Mouse (Mus musculus) olfactory bulb, adult 2 months (tissue): Measurements from ENCODE around the gene Nrg4. TPM values are rescaled to one million over a fixed set of nuclear protein-coding genes. Genes with fewer than 3 reads are reported as not detected.
"Not testable (repeated sequence)": the region's sequence is repeated elsewhere in the genome, so short reads cannot be mapped to it uniquely, and the experiment has no call there.

ENCODE experiments used
- H3K27ac ChIP-seq: fragments of 200-500 bp; 2 replicates; pipeline ENCODE4 v1.5.1; 2012; ENCODE audit warnings: low read depth, low read length; ENCODE audit not compliant: insufficient read depth
- H3K4me1 ChIP-seq: fragments of 200-500 bp; 2 replicates; pipeline ENCODE4 v1.6.1; 2012; ENCODE audit warnings: low read length; ENCODE audit not compliant: control insufficient read depth, insufficient read depth
- H3K4me3 ChIP-seq: fragments of 200-500 bp; 2 replicates; pipeline ENCODE4 v1.5.1; 2012; ENCODE audit warnings: mild to moderate bottlenecking, low read depth, low read length, moderate library complexity; ENCODE audit not compliant: insufficient read depth
- CTCF ChIP-seq: fragments of 200-500 bp; IDR thresholded peaks from 2 replicates; pipeline ENCODE4 v1.5.1; 2012; ENCODE audit warnings: low read depth, mild to moderate bottlenecking, low read length, moderate library complexity; ENCODE audit not compliant: insufficient read depth
- POLR2A ChIP-seq: fragments of 200-500 bp; IDR thresholded peaks from 2 replicates; pipeline ENCODE4 v1.6.1; 2012; ENCODE audit warnings: mild to moderate bottlenecking, low read depth, low read length, moderate library complexity; ENCODE audit not compliant: insufficient read depth
- WGBS: fragments of 180-500 bp; shearing (Covaris S2); methylation state at CpG from one replicate; pipeline ENCODE4 v1.1.7; 2018; 5-methylcytosine and 5-hydroxymethylcytosine counted together
- polyA plus RNA-seq: library from polyadenylated mRNA; stranded (reverse); fragments of >200 nt; gene quantifications from 2 replicates; pipeline ENCODE4 v1.2.4, GENCODE M21; 2012; ENCODE audit warnings: low replicate concordance; ENCODE audit not compliant: missing spikeins, insufficient read depth, insufficient read length

Nrg4 gene
- polyA plus RNA-seq, 1 experiment: not detected

DNA sequence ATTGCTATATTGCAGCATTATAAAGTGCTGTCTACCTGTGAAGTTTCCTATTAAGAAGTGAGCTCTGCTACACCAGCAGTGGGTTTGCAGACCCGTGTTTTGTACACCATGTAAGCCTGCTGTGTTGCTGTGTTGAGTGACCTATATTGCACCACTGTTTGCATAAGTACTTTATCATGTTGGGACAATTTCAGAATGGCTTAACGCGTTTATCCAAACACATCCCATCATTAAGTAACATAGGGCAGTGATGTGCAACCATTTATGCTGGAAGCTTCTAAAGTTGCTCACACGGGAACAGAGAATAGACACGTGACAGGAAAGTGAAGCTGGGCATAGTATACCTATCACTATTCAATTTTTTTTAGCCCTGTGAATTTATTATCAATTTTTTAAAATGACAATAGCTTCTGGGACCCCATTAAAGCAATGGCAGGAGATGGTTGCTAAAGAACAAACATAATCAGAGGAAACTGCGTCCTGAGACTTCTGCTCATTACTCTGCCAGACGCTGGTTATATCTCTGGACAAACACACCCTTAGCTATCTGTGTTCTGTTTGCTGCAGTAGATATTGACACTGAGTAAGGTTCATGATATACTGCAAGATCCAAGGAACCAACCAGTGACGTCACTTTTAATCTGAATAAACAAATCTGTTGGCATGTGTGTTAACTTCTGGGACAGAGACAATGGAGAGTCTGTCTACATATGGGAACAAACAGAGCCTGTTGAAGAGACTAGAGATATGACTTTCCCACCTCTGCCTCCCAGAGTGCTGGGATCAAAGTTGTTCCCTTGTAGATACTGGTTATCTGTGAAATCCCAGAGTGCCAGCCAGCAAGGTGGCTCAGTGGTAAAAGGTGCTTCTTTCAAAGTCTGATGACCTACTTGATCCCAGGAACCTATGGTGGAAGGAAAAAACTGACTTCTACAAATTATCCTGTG lies 62.0 kb downstream of the Nrg4 start:
- Histone ChIP-seq H3K4me3 (no peak overlapping the region), H3K4me1 (no peaks in the 10 kb centered on the region), H3K27ac (no peak overlapping the region)
- WGBS: 84% methylated on average over 8 of the region's 8 CpGs
- TF ChIP-seq POLR2A (no peak), CTCF (no peak)

DNA sequence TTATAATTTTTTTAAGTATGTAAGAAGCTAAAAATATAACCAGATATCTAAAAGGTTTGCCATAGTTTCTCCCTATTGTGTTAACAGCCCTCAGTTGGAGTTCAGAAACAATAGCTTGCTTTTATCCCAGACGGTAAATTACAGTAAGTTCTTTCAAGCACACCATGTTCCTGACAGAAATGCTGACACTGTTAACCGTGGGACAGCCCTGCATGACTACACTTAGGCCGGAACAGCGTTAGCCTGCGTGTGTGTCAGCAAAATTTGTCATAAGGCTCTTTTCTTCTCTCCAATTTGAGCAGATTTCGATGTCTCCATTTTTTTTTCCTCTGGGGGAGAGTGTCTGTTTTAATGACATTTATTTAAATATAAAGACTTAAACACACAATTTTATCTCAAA lies 66.9 kb downstream of the Nrg4 start:
- no peaks in the 10 kb centered on the region for H3K4me1 ChIP-seq
- TF ChIP-seq POLR2A (no peak), CTCF (no peak)
- 33% methylated on average over 6 of the region's 6 CpGs for WGBS
- H3K27ac ChIP-seq: no peak overlapping the region
- H3K4me3 ChIP-seq: no peak overlapping the region

DNA sequence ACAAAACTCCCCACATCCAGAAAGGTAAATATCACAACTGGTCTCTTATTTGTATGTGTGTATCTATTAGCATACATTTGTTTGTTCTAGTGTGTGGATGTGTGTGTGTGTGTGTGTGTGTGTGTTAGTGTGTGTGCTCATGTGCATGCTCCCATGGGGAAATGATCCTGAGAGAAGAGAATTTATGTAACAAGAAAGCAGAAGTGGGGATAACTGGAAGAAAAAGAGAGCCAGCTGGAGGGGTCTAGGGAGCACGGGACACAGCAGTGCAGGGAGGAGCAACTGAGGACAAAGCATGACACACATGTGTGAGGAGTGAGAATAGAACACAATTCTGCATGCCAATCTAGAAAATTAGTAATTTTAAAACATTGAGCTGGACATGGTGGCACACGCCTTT lies 69.5 kb downstream of the Nrg4 start:
- Histone ChIP-seq H3K27ac (no peak overlapping the region), H3K4me1 (no peaks in the 10 kb centered on the region), H3K4me3 (no peak overlapping the region)
- WGBS: 87% methylated on average over 2 of the region's 2 CpGs
- TF ChIP-seq CTCF: no peak
- no peak for TF ChIP-seq POLR2A

DNA sequence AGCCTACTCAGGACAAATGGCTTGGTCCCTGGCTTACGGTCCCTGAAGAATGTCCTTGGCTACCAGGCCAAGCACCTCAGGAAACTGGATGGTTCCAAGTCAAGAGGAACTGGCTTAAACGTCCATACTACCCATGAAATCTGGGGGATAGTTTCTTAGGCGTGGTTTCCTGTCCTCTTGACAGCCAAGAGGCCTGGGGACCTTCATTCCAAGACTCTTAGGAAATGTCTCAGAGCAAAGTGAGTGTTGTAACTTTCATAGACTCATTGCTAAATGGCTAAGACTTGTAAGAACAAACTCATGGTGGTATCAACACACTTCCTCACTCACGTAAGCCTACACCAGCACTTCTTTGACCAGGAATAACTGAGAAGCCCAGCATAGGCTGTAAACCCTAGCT lies 71.0 kb downstream of the Nrg4 start:
- Histone ChIP-seq H3K27ac (no peak overlapping the region), H3K4me3 (no peak overlapping the region), H3K4me1 (no peaks in the 10 kb centered on the region)
- TF ChIP-seq CTCF: no peak
- no peak for TF ChIP-seq POLR2A
- WGBS: 76% methylated on average over 4 of the region's 4 CpGs

DNA sequence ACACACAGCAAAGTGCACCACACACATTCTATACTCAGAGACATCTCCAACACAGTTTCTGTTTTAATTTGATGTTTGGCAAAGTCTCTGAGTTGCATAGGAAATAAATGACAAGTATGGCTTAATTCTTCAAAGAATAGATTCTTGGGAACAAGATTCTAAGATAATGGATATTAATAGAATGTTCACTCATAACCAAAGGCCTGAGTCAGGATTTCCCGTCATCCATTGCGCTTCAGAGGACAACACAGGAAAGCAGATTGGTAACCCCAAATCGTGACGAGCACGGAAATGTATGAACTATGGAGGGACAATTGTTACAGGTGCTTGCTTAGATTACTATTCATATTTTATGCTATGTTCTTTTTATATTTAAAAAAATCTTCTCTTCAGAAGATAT lies 71.6 kb downstream of the Nrg4 start:
- TF ChIP-seq CTCF (no peak), POLR2A (no peak)
- Histone ChIP-seq H3K4me1 (no peaks in the 10 kb centered on the region), H3K27ac (no peak overlapping the region), H3K4me3 (no peak overlapping the region)
- 96% methylated on average over 5 of the region's 5 CpGs for WGBS

DNA sequence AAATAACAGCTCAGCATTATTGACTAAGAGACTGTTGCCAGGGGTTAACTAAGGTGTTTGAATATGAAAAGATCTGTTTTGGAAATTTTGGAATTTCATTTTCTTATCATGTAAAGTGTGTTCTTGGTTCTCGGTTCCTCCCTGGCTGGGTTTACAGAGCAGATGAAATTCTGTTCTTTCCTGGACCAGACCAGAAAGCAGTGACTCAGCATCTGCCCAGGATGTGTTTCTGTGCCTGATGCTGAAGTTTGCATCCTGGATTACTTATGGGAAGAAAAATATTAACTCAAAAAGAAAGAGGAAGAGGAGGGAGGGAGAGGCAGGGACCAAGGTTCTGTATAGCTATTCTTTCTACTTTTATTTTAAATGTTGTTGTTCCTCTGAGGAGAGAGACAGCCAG lies 72.8 kb downstream of the Nrg4 start:
- H3K4me3 ChIP-seq: no peak overlapping the region
- 67% methylated on average over 1 of the region's 1 CpGs for WGBS
- no peaks in the 10 kb centered on the region for H3K4me1 ChIP-seq
- no peak overlapping the region for H3K27ac ChIP-seq
- TF ChIP-seq CTCF: no peak
- no peak for TF ChIP-seq POLR2A

DNA sequence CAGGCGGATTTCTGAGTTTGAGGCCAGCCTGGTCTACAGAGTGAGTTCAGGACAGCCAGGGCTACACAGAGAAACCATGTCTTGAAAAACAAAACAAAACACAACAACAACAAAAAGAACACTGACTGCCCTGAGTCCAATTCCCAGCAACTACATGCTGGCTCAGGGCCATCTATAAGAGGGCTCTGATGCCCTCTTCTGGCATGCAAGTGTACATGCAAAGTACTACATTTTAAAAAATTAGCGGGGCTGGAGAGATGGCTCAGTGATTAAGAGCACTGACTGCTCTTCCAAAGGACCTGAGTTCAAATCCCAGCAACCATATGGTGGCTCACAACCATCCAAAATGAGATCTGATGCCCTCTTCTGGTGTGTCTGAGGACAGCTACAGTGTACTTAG lies 74.5 kb downstream of the Nrg4 start:
- H3K4me1 ChIP-seq, H3K4me3 ChIP-seq, H3K27ac ChIP-seq: not testable (repeated sequence)
- WGBS: 81% methylated on average over 2 of the region's 2 CpGs

DNA sequence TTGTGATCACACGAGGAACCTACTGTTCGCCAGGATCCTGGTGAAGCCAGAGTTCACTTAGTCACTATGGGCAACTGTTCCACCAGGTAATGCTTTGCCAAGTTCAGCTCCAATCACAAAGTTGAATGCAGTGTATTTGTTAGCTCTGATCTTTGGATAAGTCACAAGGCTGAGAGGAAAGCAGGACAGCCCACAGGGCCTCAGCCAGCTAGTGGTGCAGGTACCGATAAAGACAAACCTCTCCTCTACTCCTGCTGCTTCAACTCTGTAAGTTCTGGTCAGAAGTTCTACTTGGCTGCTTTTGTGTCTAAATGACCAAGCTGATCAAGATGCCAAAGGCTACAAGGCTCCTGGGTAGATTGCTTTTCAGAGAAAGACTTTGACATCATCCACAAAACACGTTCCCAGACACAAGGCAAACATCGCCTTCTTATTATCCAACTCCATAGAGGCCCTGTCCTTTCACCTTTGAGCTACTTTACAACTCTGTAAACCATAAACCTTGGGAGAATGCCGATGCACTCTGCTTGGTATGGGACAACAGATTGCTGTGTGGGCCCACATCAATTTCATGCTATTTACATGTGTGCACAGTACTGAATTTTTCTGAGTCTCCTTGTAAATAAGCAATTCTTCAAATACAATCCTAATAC lies 75.9 kb downstream of the Nrg4 start:
- no peaks in the 10 kb centered on the region for H3K4me1 ChIP-seq
- TF ChIP-seq POLR2A: no peak
- TF ChIP-seq CTCF: no peak
- WGBS: 84% methylated on average over 6 of the region's 6 CpGs
- H3K4me3 ChIP-seq: no peak overlapping the region
- no peak overlapping the region for H3K27ac ChIP-seq

DNA sequence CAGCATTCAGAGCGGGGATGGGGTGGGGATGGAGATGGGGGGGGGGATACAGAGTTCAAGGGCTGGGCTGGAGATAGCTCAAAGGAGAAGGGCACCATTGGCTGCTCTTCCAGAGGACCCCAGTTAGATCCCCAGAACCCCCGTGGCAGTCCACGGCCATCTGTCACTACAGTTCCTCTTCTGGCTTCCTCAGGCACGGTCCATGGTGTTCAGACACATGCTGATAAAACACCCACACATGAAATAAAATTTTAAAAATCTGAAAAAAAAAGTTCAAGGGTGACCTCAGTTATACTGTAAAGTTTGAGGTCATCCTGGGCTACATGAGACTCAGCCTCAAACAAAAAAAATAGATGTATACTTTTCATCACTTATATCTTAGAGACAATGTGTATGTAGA lies 78.2 kb downstream of the Nrg4 start:
- TF ChIP-seq POLR2A: no peak
- TF ChIP-seq CTCF: no peak
- H3K27ac ChIP-seq: no peak overlapping the region
- no peak overlapping the region for H3K4me3 ChIP-seq
- H3K4me1 ChIP-seq: no peaks in the 10 kb centered on the region
- WGBS: 89% methylated on average over 4 of the region's 4 CpGs
